Mouse (Mus musculus): ENCODE data around the gene Fgfr2.
"Not testable (repeated sequence)": the region's sequence is repeated elsewhere in the genome, so short reads cannot be mapped to it uniquely, and the experiment has no call there.

Gene Fgfr2

GRCm38 (mm10) chr7:133120221-133120751 lies 2.9 kb downstream of the Fgfr2 start:
- no peak for DNase-seq

GRCm38 (mm10) chr7:133117815-133118214 lies 5.3 kb downstream of the Fgfr2 start:
- DNase-seq, result no peak

- no peak for DNase-seq
Measured at GRCm38 (mm10) chr7:133116542-133116941, 6.6 kb downstream of the Fgfr2 start.

- no peak for DNase-seq
Measured at GRCm38 (mm10) chr7:133115886-133116285, 7.3 kb downstream of the Fgfr2 start.

- DNase-seq, result no peak
Measured at GRCm38 (mm10) chr7:133114847-133115470, 8.2 kb downstream of the Fgfr2 start.

- no peak for DNase-seq
Measured at GRCm38 (mm10) chr7:133113185-133113895, 9.8 kb downstream of the Fgfr2 start.

GRCm38 (mm10) chr7:133112351-133112831 lies 10.8 kb downstream of the Fgfr2 start:
- DNase-seq, result no peak

- DNase-seq, result no peak
Measured at GRCm38 (mm10) chr7:133109442-133109841, 13.7 kb downstream of the Fgfr2 start.

- DNase-seq, result peak; percentile 20
Measured at GRCm38 (mm10) chr7:133108695-133109094, 14.5 kb downstream of the Fgfr2 start.

- DNase-seq, result no peak
Measured at GRCm38 (mm10) chr7:133102578-133102977, 20.6 kb downstream of the Fgfr2 start.

GRCm38 (mm10) chr7:133101070-133101469 lies 22.1 kb downstream of the Fgfr2 start:
- DNase-seq, result no peak

GRCm38 (mm10) chr7:133100178-133100577 lies 23.0 kb downstream of the Fgfr2 start:
- DNase-seq, result no peak

- no peak for DNase-seq
Measured at GRCm38 (mm10) chr7:133099266-133099665, 23.9 kb downstream of the Fgfr2 start.

- no peak for DNase-seq
Measured at GRCm38 (mm10) chr7:133098118-133098793, 24.9 kb downstream of the Fgfr2 start.

- not testable (repeated sequence) for DNase-seq
Measured at GRCm38 (mm10) chr7:133095610-133096009, 27.5 kb downstream of the Fgfr2 start.

- no peak for DNase-seq
Measured at GRCm38 (mm10) chr7:133094711-133095495, 28.2 kb downstream of the Fgfr2 start.

- DNase-seq, result no peak
Measured at GRCm38 (mm10) chr7:133094161-133094560, 29.0 kb downstream of the Fgfr2 start.

GRCm38 (mm10) chr7:133093731-133094130 lies 29.4 kb downstream of the Fgfr2 start:
- no peak for DNase-seq

- DNase-seq, result no peak
Measured at GRCm38 (mm10) chr7:133090641-133091040, 32.5 kb downstream of the Fgfr2 start.

- DNase-seq, result no peak
Measured at GRCm38 (mm10) chr7:133089621-133090260, 33.4 kb downstream of the Fgfr2 start.

- DNase-seq, result peak; percentile 59
Measured at GRCm38 (mm10) chr7:133088830-133089261, 34.3 kb downstream of the Fgfr2 start.

- DNase-seq, result no peak
Measured at GRCm38 (mm10) chr7:133088411-133088810, 34.7 kb downstream of the Fgfr2 start.

Data from right cerebral cortex, adult 18-20 months (tissue).